Mouse (Mus musculus) inflammation-experienced regulatory T-cells, adult 6 months (primary cell): ENCODE results near the gene Ccdc170. TPM values are rescaled to one million over a fixed set of nuclear protein-coding genes. Genes with fewer than 3 reads are reported as not detected.
"Not testable (repeated sequence)": the region's sequence is repeated elsewhere in the genome, so short reads cannot be mapped to it uniquely, and the experiment has no call there.

Experiments
- ATAC-seq: one replicate; pipeline ENCODE4 v1.8.0; 2017
- polyA plus RNA-seq, 3 experiments: library from polyadenylated mRNA; unstranded; fragments of 100-300 nt; shearing (Covaris generic); gene quantifications; one replicate each; pipeline ENCODE4 v1.2.1; 2017

The Ccdc170 gene
- polyA plus RNA-seq, 3 experiments from 2014 or later = not detected

DNA sequence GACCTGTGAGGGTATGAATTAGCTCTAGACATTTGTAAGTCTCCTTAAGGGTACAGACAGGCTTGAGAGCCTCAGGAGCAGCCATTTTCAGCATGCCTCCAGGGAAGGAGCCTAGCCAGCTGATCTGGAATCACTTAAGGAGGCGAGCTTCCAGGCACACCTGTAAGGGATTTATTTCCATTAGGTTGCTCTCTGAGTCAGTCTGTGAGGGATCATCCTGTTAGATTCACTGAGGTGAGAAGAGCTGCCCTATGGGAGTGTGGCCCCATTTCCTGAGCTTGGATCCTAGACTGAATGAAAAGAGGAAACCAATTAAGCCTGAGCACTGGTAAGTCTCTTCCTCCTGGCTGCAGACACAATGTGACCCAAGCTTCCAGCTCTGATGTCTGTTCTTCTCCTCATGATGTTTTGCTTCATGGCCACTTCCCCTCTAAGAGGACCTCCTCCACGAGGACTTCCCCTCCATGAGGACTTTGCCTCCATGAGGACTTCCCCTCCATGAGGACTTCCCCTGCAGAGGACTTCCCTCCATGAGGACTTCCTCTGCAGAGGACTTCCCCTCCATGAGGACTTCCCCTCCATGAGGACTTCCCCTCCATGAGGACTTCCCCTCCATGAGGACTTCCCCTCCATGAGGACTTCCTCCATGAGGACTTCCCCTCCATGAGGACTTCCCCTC is 118.6 kb downstream of the Ccdc170 start:
- ATAC-seq = no peak

DNA sequence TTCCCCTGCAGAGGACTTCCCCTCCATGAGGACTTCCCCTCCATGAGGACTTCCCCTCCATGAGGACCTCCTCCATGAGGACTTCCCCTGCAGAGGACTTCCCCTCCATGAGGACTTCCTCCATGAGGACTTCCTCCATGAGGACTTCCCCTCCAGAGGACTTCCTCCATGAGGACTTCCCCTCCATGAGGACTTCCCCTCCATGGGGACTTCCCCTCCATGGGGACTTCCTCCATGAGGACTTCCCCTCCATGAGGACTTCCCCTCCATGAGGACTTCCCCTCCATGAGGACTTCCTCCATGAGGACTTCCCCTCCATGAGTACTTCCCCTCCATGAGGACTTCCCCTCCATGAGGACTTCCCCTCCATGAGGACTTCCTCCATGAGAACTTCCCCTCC is 119.3 kb downstream of the Ccdc170 start:
- not testable (repeated sequence) for ATAC-seq

DNA sequence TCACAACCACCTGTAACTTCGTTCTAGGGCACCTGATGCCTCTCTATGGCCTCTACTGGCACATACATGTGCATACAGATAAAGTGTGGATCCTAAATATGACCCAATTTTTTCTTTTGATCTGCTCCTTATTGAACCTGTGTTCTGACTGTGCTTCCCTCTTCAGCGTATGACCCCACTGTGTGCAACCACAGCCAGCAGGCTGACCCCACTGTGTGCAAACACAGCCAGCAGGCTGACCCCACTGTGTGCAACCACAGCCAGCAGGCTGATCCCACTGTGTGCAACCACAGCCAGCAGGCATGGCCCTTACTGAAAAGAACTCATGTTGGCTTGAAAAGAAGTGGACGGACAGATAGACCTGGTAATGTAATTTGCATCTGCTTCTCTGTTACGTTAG is 120.2 kb downstream of the Ccdc170 start:
- ATAC-seq = no peak

DNA sequence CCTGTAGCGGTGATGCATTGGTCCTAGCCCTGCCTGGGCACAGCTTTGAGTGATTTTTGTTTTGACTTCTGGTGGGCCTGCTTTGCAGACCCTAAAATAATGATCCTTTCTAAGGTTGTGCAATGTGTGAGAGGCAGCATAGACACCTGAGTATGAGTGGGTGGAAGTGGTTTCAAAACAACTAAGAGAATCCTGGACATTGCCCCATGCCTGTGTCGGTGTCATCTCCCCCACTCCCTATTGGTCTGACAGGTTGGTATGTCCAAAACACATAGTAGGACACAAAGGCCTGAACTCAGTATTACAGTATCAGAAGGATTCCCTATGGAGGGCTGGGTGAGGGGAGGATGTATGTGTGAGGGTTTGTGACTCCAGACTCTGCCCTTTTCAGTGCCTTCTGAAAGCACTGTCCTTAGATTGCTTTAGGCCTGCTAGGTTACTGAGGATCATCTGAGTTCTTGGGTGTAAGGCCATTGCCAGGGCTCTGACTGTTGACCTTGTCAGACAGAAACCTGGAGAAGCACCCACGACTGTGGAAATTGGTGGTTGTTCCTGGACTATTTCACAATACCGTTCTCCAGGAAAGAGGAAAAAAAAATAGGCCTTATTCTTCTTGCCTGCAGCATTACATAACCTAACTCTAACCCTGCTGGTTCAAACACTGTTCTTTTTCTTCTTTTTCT is 122.4 kb downstream of the Ccdc170 start:
- no peak for ATAC-seq

DNA sequence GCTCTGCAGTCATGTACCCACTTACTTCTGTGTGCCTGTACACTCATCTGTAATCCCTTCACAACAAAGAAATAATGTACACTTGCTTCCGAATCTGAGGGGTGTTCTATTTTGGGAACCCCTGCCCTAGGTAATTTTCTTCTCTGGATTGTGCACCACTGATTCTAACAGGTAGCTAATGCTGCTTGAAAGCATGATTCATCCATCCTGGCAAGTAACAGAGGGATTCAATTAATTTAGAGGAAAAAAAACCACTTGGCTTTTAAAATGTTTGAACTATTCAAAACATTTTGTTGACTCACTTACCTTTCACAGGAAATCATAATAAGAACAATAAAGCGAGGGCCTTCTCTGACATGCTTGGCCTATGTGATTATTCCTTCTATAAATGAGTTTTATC is 127.9 kb downstream of the Ccdc170 start:
- no peak for ATAC-seq

DNA sequence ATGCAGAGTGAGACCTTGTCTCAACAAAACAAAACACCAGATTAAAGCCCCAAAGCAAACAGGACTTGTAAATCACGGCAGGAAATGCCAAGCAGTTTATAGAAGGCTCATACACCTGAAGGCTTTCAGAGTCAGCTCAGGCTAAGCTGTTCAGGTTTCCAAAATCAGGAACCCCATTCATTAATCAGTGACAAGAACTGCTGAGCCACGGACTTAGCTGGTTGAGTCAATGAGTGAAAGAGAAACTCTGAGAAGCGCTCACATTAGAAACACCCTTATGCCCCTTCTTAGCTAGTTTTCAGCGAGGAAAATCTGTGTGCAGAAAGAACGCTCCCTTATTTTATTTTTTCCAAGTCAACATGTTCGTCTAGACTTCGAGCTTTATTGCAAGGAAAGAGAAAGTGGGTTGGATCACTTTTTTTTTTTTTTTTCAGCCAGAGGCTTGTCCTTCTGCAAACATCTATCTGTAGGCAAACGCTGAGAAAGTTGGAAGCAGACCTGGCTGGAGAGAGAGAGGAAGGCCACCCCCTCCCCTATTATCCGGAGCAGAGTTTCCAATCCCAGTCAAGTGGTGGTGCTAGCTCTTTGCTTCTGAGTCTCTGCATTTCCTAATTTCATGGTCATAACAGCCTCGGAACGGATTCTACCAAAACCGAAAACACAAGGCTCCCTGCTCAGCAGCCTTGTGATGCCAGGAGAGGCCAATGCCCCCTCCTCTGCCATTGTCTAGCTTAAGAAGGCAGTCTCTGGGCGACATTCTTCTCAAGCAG is 129.3 kb downstream of the Ccdc170 start, which contains the start of gene Esr1:
Gene Esr1 (plus strand): TSS at position 208 of the 770 bp plus-strand sequence.
- ATAC-seq = peak; percentile 34

Other genes with a start within 250 kb of the Ccdc170 start
- gene Akap12, start 216.1 kb upstream of the Ccdc170 start, polyA plus RNA-seq = 1 to 10 TPM; 7.4 to 7.8 (median 7.6) TPM
- gene Zbtb2, start 94.4 kb upstream of the Ccdc170 start, polyA plus RNA-seq = 10 to 100 TPM in 2 of 3 experiments, 1 to 10 TPM in 1; 9.1 to 11.5 (median 11.1) TPM
- gene Rmnd1, start 50.1 kb upstream of the Ccdc170 start, polyA plus RNA-seq = 10 to 100 TPM; 40.1 to 45.0 (median 42.4) TPM
- 10 to 100 TPM; 34.1 to 38.4 (median 35.8) TPM for gene Armt1, start 50.0 kb upstream of the Ccdc170 start, polyA plus RNA-seq
- 1 to 10 TPM; 1.3 to 6.4 (median 4.4) TPM for gene Esr1, start 129.1 kb downstream of the Ccdc170 start, polyA plus RNA-seq